In the genomic region with DNA sequence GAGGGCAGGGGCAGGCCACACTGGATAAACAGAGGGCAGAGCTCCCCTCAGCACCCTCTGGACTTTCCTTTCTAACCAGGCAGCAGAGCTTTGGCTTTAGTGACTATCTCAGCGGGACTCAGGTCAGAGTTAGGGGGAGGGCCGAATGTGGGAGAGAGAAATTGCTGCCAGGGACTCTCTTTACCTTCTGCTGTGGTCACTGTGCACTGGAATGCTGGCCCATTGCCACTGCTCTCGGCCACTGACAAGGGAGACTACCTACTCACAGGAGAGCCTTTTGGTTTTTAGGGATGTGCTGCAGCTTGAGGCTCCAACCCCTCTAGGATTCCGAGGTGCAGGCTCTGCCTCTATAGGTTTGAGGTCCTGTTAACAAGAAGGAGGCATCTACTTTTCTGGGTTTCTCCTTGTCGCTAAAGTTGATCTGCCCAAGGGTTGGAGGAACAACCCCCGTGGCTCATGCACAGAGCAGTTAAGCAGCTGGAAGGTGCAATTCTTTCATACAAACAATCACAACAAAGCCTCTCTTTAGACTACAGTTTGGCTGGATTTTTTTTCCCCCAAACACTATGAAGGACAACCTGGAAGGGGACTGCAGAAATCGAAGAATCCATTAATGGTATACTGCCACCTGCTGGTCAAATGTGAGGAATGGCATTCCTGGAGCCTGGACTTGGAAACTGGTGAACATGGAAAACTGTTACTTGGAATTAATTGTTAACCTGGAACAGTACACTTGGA, we compare ENCODE assay signal across 8 mouse cellular contexts.
DNase-seq lines count a peak whose midpoint lies in the region; ATAC-seq and TF ChIP-seq lines count a peak whose summit lies in the region.

No protein-coding gene starts in this region.

- H3K4me1 ChIP-seq in heart, embryonic 12.5 days (replicated peaks): peaks cover 6% of the 10 kb centered on the region; the same call in 1 of the 2 replicates
- H3K4me1 ChIP-seq in kidney, postnatal 0 days (replicated peaks; ENCODE audit: insufficient read depth, low read length): no peaks in the 10 kb centered on the region
- H3K4me1 ChIP-seq in liver, embryonic 16.5 days (ENCODE audit: control insufficient read depth, low read depth, low read length): no peaks in the 10 kb centered on the region

- H3K4me3 ChIP-seq in heart, embryonic 12.5 days: no peak overlapping the region
- no peak overlapping the region for H3K4me3 ChIP-seq in kidney, postnatal 0 days (replicated peaks; ENCODE audit: low read depth, low read length)
- H3K4me3 ChIP-seq in liver, embryonic 16.5 days (ENCODE audit: low read depth, low read length): no peak overlapping the region

- H3K9ac ChIP-seq in heart, embryonic 12.5 days: 0 out of 2 replicates have a peak overlapping the region, but pooled peaks have one; percentile 9
- no peak overlapping the region for H3K9ac ChIP-seq in kidney, postnatal 0 days (ENCODE audit: low read depth, low read length)
- no peak overlapping the region for H3K9ac ChIP-seq in liver, embryonic 16.5 days (ENCODE audit: low read depth, low read length)

- DNase-seq in thymus, postnatal 0 days (ENCODE audit: low spot score): peak; percentile 17
- DNase-seq in thymus, postnatal 36 days: no peak
- DNase-seq in cerebellum, postnatal 10 days: peak; percentile 75 to 88
- DNase-seq in kidney, postnatal 0 days (ENCODE audit: low spot score): peak; percentile 86
- DNase-seq in retina, embryonic 14.5 days (ENCODE audit: low spot score): peak; percentile 90
- DNase-seq in ovary, postnatal 10 days (ENCODE audit: low spot score): no peak

- no peaks in the 10 kb centered on the region for H3K9me3 ChIP-seq in heart, embryonic 12.5 days (replicated peaks)
- no peaks in the 10 kb centered on the region for H3K9me3 ChIP-seq in kidney, postnatal 0 days (replicated peaks; ENCODE audit: low read length)
- no peaks in the 10 kb centered on the region for H3K9me3 ChIP-seq in liver, embryonic 16.5 days (replicated peaks; ENCODE audit: control insufficient read depth, low read length)

- ATAC-seq in heart, embryonic 12.5 days (ENCODE audit: insufficient number of reproducible peaks, low FRiP score): no peak
- no peak for ATAC-seq in kidney, postnatal 0 days (replicated peaks; ENCODE audit: low FRiP score, low read depth)
- peak; percentile 89 for ATAC-seq in liver, embryonic 16.5 days (ENCODE audit: low read depth)

- no peak overlapping the region for H3K4me2 ChIP-seq in heart, embryonic 12.5 days
- H3K4me2 ChIP-seq in kidney, postnatal 0 days (ENCODE audit: low read length): no peak overlapping the region
- H3K4me2 ChIP-seq in liver, embryonic 16.5 days (ENCODE audit: low read depth, low read length): no peak overlapping the region

- 44% methylated on average over 7 of the region's 7 CpGs for WGBS in heart, embryonic 12.5 days
- WGBS in kidney, postnatal 0 days: 43% methylated on average over 7 of the region's 7 CpGs
- 47% methylated on average over 7 of the region's 7 CpGs for WGBS in liver, embryonic 16.5 days (ENCODE audit: insufficient replicate concordance)

- peak; percentile 88 for TF ChIP-seq CTCF in kidney, postnatal 0 days (IDR thresholded peaks at IDR 0.05; ENCODE audit: low read depth)

- peaks cover 29% of the 10 kb centered on the region for H3K36me3 ChIP-seq in heart, embryonic 12.5 days
- H3K36me3 ChIP-seq in kidney, postnatal 0 days (ENCODE audit: insufficient read depth, low read length): peaks cover 8% of the 10 kb centered on the region; the same call in 1 of the 2 replicates
- peaks cover 5% of the 10 kb centered on the region; the same call in 1 of the 2 replicates for H3K36me3 ChIP-seq in liver, embryonic 16.5 days (ENCODE audit: control insufficient read depth, insufficient read depth)

- no peaks in the 10 kb centered on the region for H3K27me3 ChIP-seq in heart, embryonic 12.5 days (replicated peaks)
- H3K27me3 ChIP-seq in kidney, postnatal 0 days (ENCODE audit: insufficient read depth, low read length): no peaks in the 10 kb centered on the region
- H3K27me3 ChIP-seq in liver, embryonic 16.5 days (ENCODE audit: control insufficient read depth, insufficient read depth, low read depth, low read length): no peaks in the 10 kb centered on the region

- H3K27ac ChIP-seq in heart, embryonic 12.5 days (ENCODE audit: poor library complexity, severe bottlenecking): no peak overlapping the region
- no peak overlapping the region for H3K27ac ChIP-seq in kidney, postnatal 0 days
- H3K27ac ChIP-seq in liver, embryonic 16.5 days (ENCODE audit: low read length): peak overlapping the region; percentile 71

Comparison
In these comparisons a context has a peak if more than half of its experiments do, and no peak if none do; other contexts are left out.
1. DNase-seq: peak in thymus, postnatal 0 days (single experiment), cerebellum, postnatal 10 days (2 of 2), kidney, postnatal 0 days (single experiment) and retina, embryonic 14.5 days (single experiment); none in thymus, postnatal 36 days (0 of 2) and ovary, postnatal 10 days (single experiment).